Mouse (Mus musculus) hindbrain, embryonic 15.5 days (tissue): ENCODE results near the gene Fam189a1. TPM values are rescaled to one million over a fixed set of nuclear protein-coding genes. Genes with fewer than 3 reads are reported as not detected.

ENCODE experiments used
- ATAC-seq: fragments of 200-750 bp; cut with Nextera tagmentation; 2 replicates; pipeline ENCODE4 v1.8.0; 2017; ENCODE audit warnings: low read depth, moderate number of reproducible peaks, moderate TSS enrichment; ENCODE audit not compliant: low FRiP score
- H3K27ac ChIP-seq: fragments of 300-500 bp; sonication (generic); replicated peaks from 2 replicates; pipeline ENCODE4 v1.5.1; 2015; ENCODE audit warnings: mild to moderate bottlenecking, inconsistent platforms
- H3K27me3 ChIP-seq: fragments of 300-500 bp; sonication (generic); 2 replicates; pipeline ENCODE4 v1.6.1; 2015; ENCODE audit warnings: control low read depth, inconsistent platforms
- H3K36me3 ChIP-seq: fragments of 300-500 bp; sonication (generic); 2 replicates; pipeline ENCODE4 v1.6.1; 2015; ENCODE audit warnings: control low read depth, inconsistent platforms
- H3K4me1 ChIP-seq: fragments of 300-500 bp; sonication (generic); replicated peaks from 2 replicates; pipeline ENCODE4 v1.6.1; 2015; ENCODE audit warnings: control low read depth, inconsistent platforms
- H3K4me2 ChIP-seq: fragments of 300-500 bp; sonication (generic); 2 replicates; pipeline ENCODE4 v1.6.1; 2015; ENCODE audit warnings: moderate library complexity, mild to moderate bottlenecking, inconsistent platforms
- H3K4me3 ChIP-seq: fragments of 300-500 bp; sonication (generic); 2 replicates; pipeline ENCODE4 v1.5.1; 2015; ENCODE audit warnings: mild to moderate bottlenecking, inconsistent platforms
- H3K9ac ChIP-seq: fragments of 300-500 bp; sonication (generic); 2 replicates; pipeline ENCODE4 v1.6.1; 2015; ENCODE audit warnings: inconsistent platforms
- H3K9me3 ChIP-seq: fragments of 300-500 bp; sonication (generic); 2 replicates; pipeline ENCODE4 v1.6.1; 2016; ENCODE audit warnings: control low read depth, inconsistent platforms
- WGBS: fragments of 180-500 bp; shearing (Covaris S2); methylation state at CpG from one replicate; pipeline ENCODE4 v1.1.7; 2015; 5-methylcytosine and 5-hydroxymethylcytosine counted together
- polyA plus RNA-seq: library from polyadenylated mRNA; unstranded; fragments of >200 nt; fragmentation: Nextera tagmentation; extraction: Ambion mirVana; gene quantifications from 2 replicates; pipeline ENCODE4 v1.2.1, GENCODE M21; 2015

Gene Fam189a1
- polyA plus RNA-seq, 1 experiment from 2014 or later, result 17.1 TPM

DNA sequence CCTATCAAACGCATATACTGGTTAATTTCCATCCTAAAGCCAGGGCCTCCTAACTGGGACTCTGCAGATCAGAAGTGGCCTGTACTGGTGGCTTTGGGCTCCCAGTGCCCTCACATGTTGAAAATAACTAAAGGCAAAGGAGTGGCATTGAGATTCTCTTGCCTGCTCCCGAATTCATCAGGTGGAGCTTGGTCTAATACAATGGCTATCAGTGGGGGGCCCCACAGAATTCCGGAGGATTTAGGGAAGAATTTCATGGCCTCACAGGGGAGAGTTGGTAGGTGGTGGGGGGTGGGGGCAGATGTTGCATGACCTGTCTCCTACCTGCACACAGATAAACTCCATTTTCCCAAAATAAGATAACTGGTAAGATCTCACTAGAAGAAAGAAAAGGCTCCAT lies 92.3 kb downstream of the Fam189a1 start:
- H3K9ac ChIP-seq, result no peak overlapping the region
- no peaks in the 10 kb centered on the region for H3K27me3 ChIP-seq
- peaks cover 19% of the 10 kb centered on the region; the same call in 1 of the 2 replicates for H3K4me1 ChIP-seq
- 18% methylated on average over 3 of the region's 3 CpGs for WGBS
- H3K36me3 ChIP-seq, result no peaks in the 10 kb centered on the region
- no peak overlapping the region for H3K4me2 ChIP-seq
- no peaks in the 10 kb centered on the region for H3K9me3 ChIP-seq
- ATAC-seq, result no peak
- no peak overlapping the region for H3K27ac ChIP-seq
- H3K4me3 ChIP-seq, result no peak overlapping the region

DNA sequence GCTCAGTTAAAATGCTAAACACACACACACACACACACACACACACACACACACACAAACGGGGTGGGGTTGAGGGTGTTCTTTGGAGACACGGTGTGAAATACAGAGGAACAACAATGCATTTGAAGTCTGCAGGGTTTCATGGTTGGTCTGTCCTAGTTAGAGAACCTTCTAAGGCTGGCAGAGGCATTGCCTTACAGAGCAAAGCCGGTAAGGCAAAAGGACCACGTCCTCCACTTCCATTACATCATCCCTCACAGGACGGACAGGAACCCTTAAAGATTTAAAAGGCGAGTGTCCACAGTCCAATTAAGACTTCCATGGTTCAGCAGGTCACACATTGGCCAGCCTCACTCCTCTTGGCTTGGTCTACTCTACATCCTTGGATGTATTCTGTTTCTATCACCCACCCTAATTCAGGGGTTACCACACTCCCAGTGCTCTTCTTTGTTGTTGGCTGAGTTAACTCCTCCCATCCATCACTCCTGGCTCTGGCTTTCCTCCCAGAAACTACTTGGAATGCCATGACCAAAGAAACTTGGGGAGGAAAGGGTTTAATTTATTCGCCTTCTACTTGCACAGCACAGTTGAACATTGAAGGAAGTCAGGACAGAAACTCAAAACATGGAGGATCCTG lies 96.1 kb downstream of the Fam189a1 start:
- Histone ChIP-seq H3K9ac (no peak overlapping the region), H3K4me3 (no peak overlapping the region), H3K36me3 (no peaks in the 10 kb centered on the region), H3K27me3 (no peaks in the 10 kb centered on the region), H3K27ac (no peak overlapping the region), H3K4me1 (peaks cover 12% of the 10 kb centered on the region; the same call in 1 of the 2 replicates), H3K4me2 (no peak overlapping the region), H3K9me3 (no peaks in the 10 kb centered on the region)
- peak; percentile 68; the same call in 1 of the 2 replicates for ATAC-seq
- 60% methylated on average over 7 of the region's 7 CpGs for WGBS

DNA sequence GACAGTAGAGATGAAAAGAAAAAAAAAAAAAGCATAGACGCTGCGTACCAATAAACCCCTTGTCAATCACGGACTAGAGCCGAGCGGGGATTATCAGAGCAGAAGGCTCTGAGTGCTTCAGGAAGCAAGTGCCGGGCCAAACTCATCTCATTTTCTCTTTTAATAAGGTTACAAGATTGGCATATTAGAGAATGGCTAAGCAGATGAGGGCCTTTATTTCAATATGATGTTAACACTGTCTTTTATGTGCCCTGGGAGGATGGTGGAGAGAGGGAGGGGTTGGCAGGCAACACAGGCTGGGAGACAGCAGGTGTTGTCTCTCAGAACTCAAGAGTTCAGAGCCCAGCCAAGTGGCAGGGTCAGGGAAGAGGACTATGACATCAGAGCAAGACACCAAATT lies 99.5 kb downstream of the Fam189a1 start:
- H3K27ac ChIP-seq, result no peak overlapping the region
- H3K4me3 ChIP-seq, result no peak overlapping the region
- no peak overlapping the region for H3K9ac ChIP-seq
- H3K27me3 ChIP-seq, result no peaks in the 10 kb centered on the region
- WGBS, result 42% methylated on average over 6 of the region's 6 CpGs
- no peaks in the 10 kb centered on the region for H3K9me3 ChIP-seq
- H3K4me2 ChIP-seq, result no peak overlapping the region
- H3K36me3 ChIP-seq, result no peaks in the 10 kb centered on the region
- peaks cover 5% of the 10 kb centered on the region; the same call in 1 of the 2 replicates for H3K4me1 ChIP-seq
- ATAC-seq, result no peak

- H3K4me2 ChIP-seq, result no peak overlapping the region
- 88% methylated on average over 1 of the region's 1 CpGs for WGBS
- no peak overlapping the region for H3K9ac ChIP-seq
- H3K27ac ChIP-seq, result no peak overlapping the region
- peaks cover 14% of the 10 kb centered on the region for H3K4me1 ChIP-seq
- no peaks in the 10 kb centered on the region for H3K27me3 ChIP-seq
- no peaks in the 10 kb centered on the region for H3K36me3 ChIP-seq
- no peaks in the 10 kb centered on the region for H3K9me3 ChIP-seq
- no peak overlapping the region for H3K4me3 ChIP-seq
- ATAC-seq, result no peak
These were observed 104.4 kb downstream of the Fam189a1 start for GRCm38 (mm10) chr7:65051986-65052385.

GRCm38 (mm10) chr7:65049236-65049954 lies 107.0 kb downstream of the Fam189a1 start:
- 82% methylated on average over 18 of the region's 18 CpGs for WGBS
- peaks cover 22% of the 10 kb centered on the region for H3K4me1 ChIP-seq
- no peaks in the 10 kb centered on the region for H3K9me3 ChIP-seq
- ATAC-seq, result no peak
- H3K4me2 ChIP-seq, result no peak overlapping the region
- no peak overlapping the region for H3K27ac ChIP-seq
- H3K36me3 ChIP-seq, result no peaks in the 10 kb centered on the region
- H3K27me3 ChIP-seq, result no peaks in the 10 kb centered on the region
- H3K4me3 ChIP-seq, result no peak overlapping the region
- no peak overlapping the region for H3K9ac ChIP-seq

DNA sequence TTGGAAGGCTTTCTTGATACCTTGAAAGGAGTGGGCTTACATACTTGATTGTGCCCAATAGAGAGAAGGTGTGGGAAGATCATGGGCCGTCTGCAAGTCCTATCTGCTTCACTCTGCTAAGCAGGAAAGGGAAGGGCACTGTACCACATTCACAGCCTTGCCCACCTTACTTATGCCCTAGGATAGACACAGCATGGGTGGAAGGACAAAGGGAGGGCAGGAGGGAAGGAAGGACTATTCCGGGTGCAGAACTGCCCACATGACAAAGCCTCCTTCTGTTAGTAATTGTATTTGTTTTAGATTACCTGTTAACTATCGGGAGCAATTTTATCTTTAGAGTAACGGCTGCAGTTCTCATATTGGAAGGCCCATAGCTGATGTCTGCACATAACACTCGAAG lies 108.7 kb downstream of the Fam189a1 start:
- H3K36me3 ChIP-seq, result no peaks in the 10 kb centered on the region
- no peaks in the 10 kb centered on the region for H3K9me3 ChIP-seq
- H3K4me3 ChIP-seq, result no peak overlapping the region
- H3K9ac ChIP-seq, result no peak overlapping the region
- peaks cover 27% of the 10 kb centered on the region for H3K4me1 ChIP-seq
- WGBS, result 70% methylated on average over 5 of the region's 5 CpGs
- H3K27ac ChIP-seq, result no peak overlapping the region
- no peaks in the 10 kb centered on the region for H3K27me3 ChIP-seq
- H3K4me2 ChIP-seq, result no peak overlapping the region
- ATAC-seq, result no peak

DNA sequence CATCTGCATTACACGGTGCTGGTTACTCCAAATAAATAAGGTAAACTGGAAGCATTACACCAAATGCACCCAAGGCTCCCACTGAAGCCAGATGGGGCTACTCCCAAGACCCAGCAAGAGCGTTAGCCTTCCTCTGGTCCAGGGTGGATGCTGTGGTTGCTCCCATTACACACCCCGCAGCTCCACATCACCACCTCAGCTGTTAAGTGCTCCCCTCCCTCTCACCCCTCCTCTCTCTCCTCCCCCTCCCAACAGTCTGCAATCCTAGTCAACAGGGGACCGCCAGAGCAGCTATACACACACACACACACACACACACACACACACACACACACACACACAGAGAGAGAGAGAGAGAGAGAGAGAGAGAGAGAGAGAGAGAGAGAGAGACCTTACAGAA lies 109.7 kb downstream of the Fam189a1 start:
- Histone ChIP-seq H3K4me1 (peaks cover 27% of the 10 kb centered on the region), H3K4me2 (no peak overlapping the region), H3K9ac (no peak overlapping the region), H3K27me3 (no peaks in the 10 kb centered on the region), H3K36me3 (no peaks in the 10 kb centered on the region), H3K9me3 (no peaks in the 10 kb centered on the region), H3K27ac (no peak overlapping the region), H3K4me3 (no peak overlapping the region)
- 42% methylated on average over 4 of the region's 4 CpGs for WGBS
- no peak for ATAC-seq

DNA sequence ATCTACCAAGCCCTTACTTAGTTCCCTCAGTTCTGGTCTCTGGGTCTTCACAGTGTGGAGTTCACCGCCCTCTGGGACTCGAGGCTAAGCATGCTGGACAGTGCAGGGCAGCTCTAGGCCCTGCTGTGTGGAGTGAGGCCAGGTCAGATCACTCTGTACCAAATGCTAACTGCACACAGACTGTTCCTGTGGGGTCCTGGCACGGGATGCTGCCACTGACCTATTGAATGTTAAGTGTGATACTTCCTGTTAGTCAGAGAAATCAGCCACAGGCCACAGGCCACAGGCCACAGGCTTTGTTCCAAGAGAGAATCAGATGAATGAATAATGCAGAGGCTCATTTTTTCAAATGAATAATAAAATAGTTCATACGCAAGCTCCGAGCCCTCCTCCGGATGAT lies 112.1 kb downstream of the Fam189a1 start:
- peaks cover 27% of the 10 kb centered on the region for H3K4me1 ChIP-seq
- ATAC-seq, result no peak
- no peaks in the 10 kb centered on the region for H3K9me3 ChIP-seq
- H3K36me3 ChIP-seq, result no peaks in the 10 kb centered on the region
- H3K27ac ChIP-seq, result no peak overlapping the region; the same call in 1 of the 2 replicates
- WGBS, result 49% methylated on average over 6 of the region's 6 CpGs
- H3K4me3 ChIP-seq, result no peak overlapping the region
- no peaks in the 10 kb centered on the region for H3K27me3 ChIP-seq
- no peak overlapping the region for H3K9ac ChIP-seq
- H3K4me2 ChIP-seq, result no peak overlapping the region

DNA sequence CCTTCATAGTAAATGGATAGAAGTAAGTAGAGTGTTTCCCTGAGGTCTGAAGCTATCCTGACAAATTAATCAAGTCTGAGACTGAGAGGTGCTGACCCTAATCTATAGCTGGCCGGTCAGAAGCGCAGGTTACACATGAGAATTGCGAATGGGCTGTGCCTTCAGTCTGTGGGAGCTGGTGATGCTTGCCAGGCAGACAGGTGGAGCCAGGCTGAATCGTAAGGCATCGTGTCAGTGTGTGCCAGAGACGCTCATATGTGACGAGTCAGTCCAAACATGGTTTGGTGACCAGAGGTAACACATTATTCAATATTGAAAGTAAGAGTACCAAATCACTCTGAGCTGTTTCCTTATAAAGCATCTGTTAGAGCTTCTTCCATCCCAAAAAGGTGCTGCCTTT lies 115.3 kb downstream of the Fam189a1 start:
- 88% methylated on average over 7 of the region's 7 CpGs for WGBS
- Histone ChIP-seq H3K4me1 (peaks cover 13% of the 10 kb centered on the region), H3K4me3 (no peak overlapping the region), H3K27ac (no peak overlapping the region), H3K4me2 (no peak overlapping the region), H3K27me3 (no peaks in the 10 kb centered on the region), H3K36me3 (no peaks in the 10 kb centered on the region), H3K9ac (no peak overlapping the region), H3K9me3 (no peaks in the 10 kb centered on the region)
- ATAC-seq, result no peak

DNA sequence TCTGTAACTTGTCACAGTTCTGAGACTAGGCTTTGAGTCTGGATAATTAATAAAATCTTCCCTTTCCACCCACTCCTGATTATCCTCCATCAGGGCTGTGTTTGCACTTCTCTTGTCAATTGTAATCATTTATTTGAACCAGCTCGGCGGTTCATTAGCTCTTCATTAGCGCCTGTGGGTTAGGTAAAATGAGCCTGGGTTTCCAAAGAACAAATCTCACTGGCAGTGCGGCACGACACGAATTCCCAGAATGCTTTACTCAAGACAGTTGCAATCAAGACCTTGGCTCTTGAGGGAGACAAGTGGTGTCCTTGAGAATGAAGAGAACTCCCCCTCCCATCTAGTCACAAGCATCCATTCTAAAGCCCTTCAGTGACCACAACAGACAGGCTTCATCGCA lies 124.6 kb downstream of the Fam189a1 start:
- Histone ChIP-seq H3K27me3 (no peaks in the 10 kb centered on the region), H3K4me1 (peaks cover 9% of the 10 kb centered on the region; the same call in 1 of the 2 replicates), H3K4me3 (no peak overlapping the region), H3K9me3 (no peaks in the 10 kb centered on the region), H3K36me3 (no peaks in the 10 kb centered on the region), H3K27ac (no peak overlapping the region), H3K4me2 (no peak overlapping the region), H3K9ac (no peak overlapping the region)
- WGBS, result 71% methylated on average over 7 of the region's 7 CpGs
- no peak for ATAC-seq

DNA sequence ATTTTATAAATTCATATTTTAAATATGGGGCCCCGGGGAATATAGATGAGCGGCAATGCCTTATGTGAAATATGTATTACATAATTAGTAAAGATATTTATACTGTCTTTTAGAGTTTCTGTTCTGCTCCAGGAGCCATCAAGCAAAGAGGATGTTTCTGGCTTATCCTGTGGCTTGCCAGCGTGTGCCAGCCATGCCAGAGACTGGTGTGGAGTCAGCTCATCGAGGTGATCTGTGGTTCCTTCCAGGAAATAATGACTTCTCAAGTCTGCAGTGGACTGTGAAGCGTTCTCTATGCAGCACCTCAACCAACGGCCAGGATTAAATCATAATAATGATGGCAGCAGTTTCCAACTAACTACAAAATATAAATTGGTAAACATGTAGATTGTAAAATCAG lies 125.2 kb downstream of the Fam189a1 start:
- 78% methylated on average over 6 of the region's 6 CpGs for WGBS
- no peak overlapping the region for H3K4me2 ChIP-seq
- no peak for ATAC-seq

GRCm38 (mm10) chr7:65029985-65030384 lies 126.4 kb downstream of the Fam189a1 start:
- Histone ChIP-seq H3K4me1 (peaks cover 9% of the 10 kb centered on the region; the same call in 1 of the 2 replicates), H3K27me3 (no peaks in the 10 kb centered on the region), H3K9me3 (no peaks in the 10 kb centered on the region), H3K27ac (no peak overlapping the region), H3K4me3 (no peak overlapping the region), H3K36me3 (no peaks in the 10 kb centered on the region), H3K9ac (no peak overlapping the region), H3K4me2 (no peak overlapping the region)
- no peak for ATAC-seq
- 81% methylated on average over 16 of the region's 16 CpGs for WGBS

More for the DNA sequence above, 125.2 kb downstream of the Fam189a1 start:
- Histone ChIP-seq H3K4me1 (peaks cover 9% of the 10 kb centered on the region; the same call in 1 of the 2 replicates), H3K27ac (no peak overlapping the region), H3K9ac (no peak overlapping the region), H3K36me3 (no peaks in the 10 kb centered on the region), H3K4me3 (no peak overlapping the region), H3K27me3 (no peaks in the 10 kb centered on the region), H3K9me3 (no peaks in the 10 kb centered on the region)
